Mouse (Mus musculus): ENCODE measurements around the gene Psors1c2.
A peak's percentile ranks its signal among the peaks of the same experiment; 100 is the strongest.

Psors1c2 gene

DNA sequence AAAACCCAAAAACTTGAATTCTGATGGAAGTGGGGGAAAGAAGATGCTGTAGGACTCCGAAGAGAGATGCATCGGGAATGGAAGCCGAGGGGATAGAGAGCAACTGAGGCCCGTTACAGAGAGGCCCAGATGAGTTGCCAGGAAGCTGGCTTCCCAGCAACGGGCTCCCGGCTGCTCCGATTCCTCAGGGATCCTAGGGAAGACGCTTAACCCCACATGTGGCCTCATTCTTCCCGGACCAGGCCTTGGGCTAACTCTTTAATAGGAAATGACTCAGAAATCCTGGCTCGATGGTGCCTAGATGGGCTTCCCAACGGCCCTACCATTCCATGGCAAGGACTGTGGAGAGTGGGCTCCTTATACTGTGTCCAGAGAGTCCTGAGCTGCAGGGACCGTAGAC lies 15.5 kb upstream of the Psors1c2 start:
- DNase-seq (ENCODE audit: low spot score) = no peak

DNA sequence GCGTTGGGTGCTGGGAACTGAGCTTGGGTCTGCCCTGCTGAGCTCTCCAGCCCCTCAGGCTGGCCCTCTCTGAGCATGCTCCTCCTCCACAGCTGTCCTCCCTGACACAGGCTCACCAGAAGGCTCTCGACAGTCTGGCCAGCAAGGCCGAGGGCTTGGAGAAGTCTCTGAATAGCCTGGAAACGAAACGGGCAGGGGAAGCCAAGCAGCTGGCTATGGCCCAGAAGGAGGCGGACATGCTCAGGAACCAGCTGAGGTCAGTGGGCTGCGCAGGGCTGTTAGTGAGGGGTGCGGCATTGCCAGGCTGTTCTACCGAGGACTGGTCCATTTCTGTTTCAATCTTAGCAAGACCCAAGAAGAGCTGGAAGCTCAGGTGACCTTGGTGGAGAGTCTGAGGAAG lies 8.6 kb upstream of the Psors1c2 start:
- DNase-seq (ENCODE audit: low spot score) = no peak

DNA sequence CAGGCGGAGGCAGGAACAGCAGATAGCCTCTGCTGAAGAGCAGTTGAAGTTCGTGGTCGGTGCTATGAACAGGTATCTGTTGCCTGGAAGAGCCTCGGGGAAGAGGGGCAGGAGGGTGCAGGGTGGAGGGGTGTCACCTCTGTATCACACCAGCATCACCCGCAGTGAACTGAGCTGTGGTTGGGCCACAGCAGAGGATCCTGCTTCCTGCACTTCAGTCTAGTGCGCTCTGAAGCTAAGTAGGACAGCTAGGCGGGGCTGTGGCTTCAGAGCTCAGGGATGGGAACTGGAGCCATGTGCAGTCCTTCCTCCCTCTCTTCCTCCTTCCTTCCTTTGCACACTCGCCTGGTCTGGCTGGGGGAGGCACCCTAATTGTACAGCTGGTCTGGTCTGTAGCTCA lies 6.4 kb upstream of the Psors1c2 start:
- no peak for DNase-seq (ENCODE audit: low spot score)

DNA sequence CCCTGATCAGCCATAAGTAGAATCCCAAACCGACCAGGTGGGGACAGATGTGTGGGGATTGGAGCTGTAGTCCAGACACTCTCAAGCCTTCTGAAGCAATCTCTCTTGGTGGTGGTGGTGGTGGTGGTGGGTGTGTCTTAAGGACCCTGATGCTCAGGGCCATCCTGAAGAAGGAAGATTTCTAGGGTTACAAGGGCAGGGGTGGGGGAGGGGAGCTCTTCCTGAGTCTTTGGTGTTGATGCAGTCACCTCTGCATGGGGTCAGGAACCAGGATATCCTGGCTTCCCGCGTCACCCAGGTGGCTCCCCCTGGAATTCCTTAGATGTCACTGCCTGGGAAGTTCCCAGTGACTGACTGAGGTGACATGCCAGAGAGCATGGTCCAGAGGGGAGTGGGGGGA lies 641 bp upstream of the Psors1c2 start:
- no peak for DNase-seq (ENCODE audit: low spot score)

DNA sequence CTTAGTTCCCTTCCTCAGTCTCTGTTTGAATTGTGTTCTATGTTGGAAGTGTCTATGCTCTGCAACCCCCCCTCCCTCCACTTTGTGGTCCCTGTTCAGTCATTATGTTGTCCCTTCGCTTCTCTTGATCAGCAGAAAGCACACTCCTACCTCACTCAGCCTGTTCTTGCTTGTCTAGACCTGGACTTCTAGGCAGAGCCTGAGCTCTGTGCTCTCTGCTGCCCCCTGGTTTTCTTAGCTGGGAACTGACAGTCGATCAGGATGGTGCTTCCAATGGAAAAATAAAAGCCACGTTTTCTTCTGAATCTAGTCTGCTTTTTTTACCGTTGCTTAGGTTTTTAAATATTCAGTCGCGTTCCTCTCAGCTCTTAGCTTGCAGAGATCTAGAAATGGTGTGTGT lies 1.3 kb downstream of the Psors1c2 start:
- DNase-seq (ENCODE audit: low spot score) = peak; percentile 35

DNA sequence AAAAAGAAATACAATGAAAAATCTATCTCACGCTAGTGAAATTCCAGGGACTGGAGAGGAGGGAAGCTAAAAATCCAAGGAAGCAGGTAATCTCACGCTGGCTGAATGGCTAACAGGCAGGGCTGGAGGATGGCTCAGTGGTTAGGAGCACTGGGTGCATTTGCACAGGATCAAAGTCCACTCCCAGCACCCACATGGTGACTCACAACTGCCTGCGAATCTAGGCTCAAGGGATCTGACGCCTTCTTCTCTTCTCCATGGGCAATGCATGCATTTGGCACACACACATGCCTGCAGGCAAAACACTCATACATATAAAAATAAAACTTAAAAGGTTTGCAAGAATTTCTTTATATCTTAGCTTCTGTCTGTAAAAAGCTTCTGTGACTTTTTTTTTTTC lies 4.4 kb downstream of the Psors1c2 start:
- no peak for DNase-seq (ENCODE audit: low spot score)

DNA sequence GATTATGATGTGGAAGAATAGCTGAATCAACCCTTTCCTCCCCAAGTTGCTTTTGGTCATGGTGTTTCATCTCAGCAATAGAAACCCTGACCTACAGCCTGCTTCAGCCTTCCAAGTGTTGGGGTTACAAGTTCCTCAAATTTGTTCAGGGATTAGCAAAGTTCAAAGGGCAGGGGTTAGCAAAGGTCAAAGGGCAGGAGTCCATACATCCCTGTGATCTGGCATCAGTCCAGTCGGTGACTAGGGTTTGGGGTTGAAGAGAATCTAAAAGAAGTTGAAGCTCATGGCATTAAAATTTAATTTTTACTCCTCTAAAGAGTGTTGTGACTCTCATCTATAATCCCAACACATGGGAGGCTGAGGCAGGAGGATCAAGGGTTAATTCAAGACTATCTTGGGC lies 5.5 kb downstream of the Psors1c2 start:
- no peak for DNase-seq (ENCODE audit: low spot score)

DNA sequence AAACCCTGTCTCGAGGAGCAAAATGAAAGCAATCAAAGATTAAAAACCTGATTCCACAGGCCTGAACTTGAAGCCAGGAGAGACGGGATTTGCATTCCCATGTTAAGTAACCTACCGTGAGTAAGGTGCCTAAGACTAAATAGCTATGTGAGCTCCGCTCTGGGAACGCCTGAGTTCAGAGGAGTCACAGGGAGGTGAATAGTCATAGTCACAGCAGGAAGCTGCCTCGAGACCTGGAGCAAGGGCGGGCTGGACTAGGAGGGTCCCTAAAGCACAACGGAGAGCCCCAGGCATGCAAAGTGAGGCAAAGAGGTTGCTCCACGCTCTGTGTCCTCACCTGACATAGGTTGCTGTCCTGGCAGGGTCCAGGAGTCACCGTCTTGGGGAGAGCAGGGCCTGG lies 6.5 kb downstream of the Psors1c2 start:
- no peak for DNase-seq (ENCODE audit: low spot score)

DNA sequence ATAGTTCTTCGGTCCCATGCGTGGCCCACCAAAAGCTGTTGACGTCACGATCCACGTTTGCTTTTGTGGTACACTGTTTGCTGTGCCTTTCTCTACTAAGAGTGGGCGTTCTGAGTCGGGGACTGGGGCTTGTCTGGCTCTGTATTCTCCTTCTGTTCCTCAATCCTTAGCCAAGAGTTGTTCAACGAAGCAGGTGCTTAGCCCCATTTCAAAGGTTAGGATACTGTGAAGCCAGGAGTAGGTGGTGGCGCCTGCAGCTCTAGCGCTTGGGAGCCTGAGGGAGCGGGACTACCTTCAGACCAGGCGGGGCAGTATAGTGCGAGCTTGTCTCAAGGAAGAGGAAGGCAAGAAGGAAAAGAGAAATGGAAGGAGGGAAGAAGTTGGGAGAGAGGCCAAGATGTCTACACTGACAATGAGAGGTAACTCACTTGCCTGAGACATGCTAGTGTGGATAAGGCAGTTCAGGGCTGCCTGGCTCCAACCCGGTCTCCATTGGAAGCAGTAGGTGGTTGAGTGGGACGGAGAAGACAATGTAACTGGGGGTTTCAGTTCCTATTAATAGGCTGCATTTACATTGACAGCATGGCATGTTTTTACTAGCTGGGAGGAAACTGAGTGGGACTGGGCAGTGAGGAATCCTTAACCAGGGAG lies 9.9 kb downstream of the Psors1c2 start:
- DNase-seq (ENCODE audit: low spot score) = no peak

DNA sequence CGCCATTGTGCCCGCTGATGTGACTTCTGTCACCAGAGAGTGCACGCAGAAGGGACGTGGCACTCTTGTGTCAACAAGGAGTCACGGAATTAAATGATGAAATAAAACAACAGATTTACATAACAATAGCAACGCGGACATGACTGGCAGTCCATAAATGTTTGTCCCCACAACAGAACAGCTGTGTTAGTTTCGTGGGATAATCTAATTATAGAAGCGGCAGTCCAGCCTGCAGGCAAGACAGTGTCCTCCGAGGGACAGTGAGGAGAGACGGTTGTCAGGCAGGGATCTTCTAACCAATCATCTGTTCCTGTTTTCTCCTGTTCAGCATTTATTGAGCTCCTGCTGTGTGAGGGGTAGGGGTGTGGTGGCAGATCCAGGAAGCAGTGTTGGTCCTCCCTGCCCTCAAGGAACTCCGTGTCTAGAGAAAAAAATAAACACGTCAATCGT lies 10.4 kb downstream of the Psors1c2 start:
- DNase-seq (ENCODE audit: low spot score) = no peak

DNA sequence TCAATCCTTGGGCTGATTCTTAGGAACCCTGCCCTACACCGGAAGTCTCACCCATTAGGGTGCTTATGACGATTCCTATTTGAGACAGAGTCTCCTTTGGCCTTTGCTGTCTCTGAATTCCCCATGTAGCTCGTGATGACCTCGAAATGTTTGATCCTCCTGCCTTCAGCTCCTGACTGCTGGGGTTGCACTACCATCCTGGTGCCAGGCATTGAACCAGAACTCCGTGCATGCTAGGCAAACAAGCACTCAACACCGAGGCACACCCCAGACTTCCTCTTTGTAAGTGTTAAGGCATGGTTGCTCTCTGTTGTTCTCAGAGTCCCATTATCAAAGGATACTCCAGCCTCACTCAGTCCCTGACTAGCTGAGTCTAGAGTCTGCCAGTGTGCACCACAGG lies 11.0 kb downstream of the Psors1c2 start:
- no peak for DNase-seq (ENCODE audit: low spot score)

DNA sequence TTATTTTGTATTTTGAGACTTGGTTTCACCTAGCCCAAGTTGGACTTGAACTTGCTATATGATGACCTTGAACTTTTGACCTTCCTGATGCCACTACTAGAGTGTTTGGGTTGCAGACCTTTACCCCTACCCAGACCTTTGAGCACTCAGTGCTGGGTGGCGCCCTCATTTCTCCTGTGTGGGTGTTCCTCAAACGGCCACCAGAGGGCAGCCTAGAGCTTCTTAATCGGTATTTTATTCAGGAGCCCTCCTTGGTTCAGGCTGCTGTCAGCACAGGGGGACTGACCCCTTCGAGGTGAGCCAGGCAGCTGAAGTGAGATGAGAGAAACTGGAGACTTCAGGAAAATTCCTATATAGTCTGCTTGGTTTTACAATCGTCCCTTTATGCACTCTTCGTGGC lies 11.7 kb downstream of the Psors1c2 start:
- DNase-seq (ENCODE audit: low spot score) = peak; percentile 22

DNA sequence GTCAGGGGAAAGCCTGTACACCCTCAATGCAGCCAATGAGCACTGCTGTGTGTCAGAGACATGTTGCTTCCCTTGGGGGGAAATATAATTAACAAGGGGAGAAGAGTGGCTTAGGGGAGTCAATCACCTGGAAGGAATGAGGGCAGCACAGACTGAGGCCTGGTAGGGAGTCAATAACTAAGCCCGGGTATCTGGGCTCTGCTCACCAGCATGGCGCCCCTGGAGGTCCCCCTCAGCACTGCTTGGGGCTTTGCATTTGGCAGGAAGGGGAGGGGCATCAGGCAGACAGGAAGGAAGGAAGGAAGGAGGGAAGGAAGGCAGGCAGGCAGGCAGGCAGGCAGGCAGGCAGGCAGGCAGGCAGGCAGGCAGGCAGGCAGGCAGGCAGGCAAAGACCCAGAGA lies 14.5 kb downstream of the Psors1c2 start:
- no peak for DNase-seq (ENCODE audit: low spot score)

DNA sequence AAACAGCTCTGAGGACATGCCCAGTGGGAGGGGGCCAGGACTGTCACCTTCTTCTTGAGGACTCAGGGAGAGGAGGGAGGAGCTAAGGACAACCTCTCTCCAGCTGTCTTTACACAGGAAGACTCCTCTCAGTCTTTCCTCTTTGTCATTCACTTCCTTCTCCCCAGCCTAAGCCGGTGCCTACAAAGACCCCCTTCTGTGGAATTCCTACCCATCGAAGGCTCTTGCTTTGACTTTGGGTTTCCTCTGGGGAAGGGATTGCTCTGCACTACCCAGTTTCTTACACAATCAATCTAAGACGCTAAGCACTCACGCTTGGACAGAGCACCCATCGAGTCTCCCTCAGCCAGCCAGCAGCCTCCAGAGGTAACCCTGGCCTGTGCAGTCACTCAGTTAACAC lies 15.6 kb downstream of the Psors1c2 start:
- DNase-seq (ENCODE audit: low spot score) = no peak

DNA sequence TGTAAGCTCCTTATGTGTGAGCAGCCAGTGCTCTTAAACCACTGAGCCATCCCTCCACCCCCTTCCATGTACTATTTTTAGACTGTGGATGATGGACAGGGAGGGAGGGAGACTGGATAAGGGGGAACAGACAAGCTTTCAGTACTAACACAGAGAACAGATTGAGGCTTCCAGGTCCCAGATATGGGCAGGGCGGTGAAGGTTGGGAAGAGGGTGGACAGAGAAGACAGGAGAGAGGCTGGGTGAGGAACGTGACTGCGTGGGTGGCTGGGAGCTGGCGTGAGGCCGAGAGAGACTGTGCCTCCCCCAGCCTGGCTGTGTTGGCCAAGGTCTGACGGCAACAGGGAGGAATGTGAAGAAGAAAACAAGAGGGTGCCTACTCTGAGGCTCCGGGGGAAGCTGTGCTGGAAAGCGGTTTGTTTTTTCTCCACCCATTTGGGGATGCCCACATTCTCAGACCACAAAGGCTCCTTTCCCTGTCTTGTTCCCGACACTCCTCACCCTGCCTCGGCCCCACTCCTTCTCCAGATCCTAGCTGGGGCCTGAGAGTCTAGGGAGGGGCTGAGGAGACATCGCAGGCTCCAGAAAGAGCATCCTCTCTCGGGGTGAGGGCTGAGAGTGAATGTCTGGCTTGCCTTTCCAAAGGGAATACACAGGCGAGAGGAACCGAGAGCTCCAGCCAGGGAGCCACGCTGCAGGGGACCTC lies 16.6 kb downstream of the Psors1c2 start:
- DNase-seq (ENCODE audit: low spot score) = no peak

DNA sequence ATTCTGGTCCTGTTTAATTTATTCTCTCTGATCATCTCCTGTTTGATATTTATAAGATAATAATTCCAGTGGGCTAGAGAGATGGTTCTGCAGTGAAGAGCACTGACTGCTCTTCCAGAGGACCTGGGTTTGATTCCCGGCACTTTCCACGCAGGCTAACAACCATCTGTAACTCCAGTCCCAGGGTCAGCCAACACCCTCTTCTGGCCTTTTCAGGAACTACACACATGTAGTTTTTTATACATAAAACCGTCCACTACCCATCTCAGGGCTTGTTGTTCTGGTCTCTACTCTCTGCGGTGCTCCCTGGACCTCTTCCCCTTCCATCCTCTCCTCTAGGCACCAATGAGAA lies 17.1 kb downstream of the Psors1c2 start:
- no peak for DNase-seq (ENCODE audit: low spot score)

DNA sequence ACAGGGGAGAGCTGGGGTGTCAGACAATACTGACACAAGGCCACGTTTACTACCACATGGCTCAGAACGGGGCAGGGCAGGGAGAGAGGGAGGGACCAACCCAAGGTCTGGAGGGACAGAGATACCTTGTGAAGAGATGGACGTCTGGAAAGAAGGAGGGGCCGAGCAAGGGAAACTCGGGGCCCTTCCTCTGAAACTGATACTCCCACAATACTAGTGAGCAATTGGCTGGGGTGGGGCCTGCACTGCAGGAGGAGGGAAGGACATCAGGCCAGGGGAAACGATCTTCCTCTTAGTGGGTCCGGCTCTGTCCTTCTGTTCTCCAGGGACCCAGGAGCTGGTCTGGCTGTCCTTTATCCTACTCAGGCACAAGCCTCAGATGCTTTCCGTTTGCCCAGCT lies 17.9 kb downstream of the Psors1c2 start:
- DNase-seq (ENCODE audit: low spot score) = no peak

DNA sequence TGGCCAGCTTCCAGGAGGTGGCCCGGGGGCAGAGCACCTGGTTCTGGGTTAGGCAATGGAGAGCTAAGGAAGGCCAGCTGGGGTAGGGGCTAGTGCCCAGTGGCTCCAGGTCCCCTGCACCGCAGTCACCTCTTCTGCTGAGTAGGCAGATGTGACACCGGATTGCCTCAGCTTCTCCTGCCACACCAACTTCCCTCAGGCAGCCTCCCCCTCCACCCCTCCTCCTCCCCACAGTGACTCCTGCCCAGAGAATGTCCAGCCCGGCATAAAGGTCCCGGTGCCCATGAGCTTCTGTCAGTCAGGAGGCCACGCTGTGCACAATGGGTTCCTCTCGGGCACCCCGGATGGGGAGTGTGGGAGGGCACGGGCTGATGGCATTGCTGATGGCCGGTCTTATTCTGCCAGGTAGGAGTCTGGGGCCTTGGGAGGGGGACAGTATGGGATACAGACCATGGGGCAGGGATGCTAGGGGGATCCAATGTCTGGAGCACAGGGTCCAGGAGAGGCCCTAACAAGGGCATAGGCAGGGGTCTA lies 18.9 kb downstream of the Psors1c2 start, which contains the start of gene Cdsn:
Gene Cdsn (plus strand): TSS at position 248 of the 534 bp plus-strand sequence.
- no peak for DNase-seq (ENCODE audit: low spot score)

DNA sequence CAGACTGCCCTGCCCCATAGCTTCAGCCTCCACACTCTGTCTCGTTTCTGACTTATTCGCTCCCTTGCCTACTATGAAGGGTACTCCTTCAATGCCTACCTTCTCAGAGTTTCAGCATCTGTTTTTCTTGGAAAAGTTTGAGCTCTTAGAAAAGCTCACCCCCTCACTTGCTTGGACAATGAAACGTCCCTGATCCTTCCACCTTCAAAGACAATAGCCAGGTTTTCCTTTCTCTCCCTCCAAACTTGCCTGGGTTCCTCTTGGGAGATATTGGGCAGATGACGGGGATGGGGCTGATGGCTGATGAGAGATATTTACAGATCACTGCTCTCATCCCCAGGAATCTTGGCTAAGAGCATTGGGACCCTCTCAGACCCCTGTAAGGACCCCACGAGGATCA lies 21.3 kb downstream of the Psors1c2 start:
- DNase-seq (ENCODE audit: low spot score) = no peak

DNA sequence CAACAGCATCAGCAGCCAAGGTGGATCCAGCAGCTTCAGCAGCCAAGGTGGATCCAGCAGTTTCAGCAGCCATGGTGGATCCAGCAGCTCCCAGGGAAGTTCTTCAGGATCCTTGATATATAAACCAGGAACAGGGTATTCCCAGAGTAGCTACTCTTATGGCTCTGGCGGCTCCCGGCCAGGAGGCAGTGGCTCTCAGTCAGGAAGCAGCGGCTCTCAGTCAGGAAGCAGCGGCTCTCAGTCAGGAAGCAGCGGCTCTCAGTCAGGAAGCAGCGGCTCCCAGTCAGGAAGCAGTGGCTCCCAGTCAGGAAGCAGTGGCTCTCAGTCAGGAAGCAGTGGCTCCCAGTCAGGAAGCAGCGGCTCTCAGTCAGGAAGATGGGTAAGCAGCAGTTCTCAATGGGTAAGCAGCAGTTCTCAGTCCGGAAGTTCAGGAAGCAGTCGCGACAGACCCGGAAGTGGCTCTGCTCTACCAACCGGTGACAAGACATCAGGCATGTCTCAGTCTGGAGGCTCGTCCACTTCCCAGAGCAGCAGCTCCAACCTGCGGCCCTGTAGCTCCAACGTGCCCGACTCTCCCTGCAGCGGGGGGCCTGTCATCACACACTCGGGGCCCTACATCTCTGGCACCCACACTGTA lies 21.9 kb downstream of the Psors1c2 start:
- DNase-seq (ENCODE audit: low spot score) = no peak

DNA sequence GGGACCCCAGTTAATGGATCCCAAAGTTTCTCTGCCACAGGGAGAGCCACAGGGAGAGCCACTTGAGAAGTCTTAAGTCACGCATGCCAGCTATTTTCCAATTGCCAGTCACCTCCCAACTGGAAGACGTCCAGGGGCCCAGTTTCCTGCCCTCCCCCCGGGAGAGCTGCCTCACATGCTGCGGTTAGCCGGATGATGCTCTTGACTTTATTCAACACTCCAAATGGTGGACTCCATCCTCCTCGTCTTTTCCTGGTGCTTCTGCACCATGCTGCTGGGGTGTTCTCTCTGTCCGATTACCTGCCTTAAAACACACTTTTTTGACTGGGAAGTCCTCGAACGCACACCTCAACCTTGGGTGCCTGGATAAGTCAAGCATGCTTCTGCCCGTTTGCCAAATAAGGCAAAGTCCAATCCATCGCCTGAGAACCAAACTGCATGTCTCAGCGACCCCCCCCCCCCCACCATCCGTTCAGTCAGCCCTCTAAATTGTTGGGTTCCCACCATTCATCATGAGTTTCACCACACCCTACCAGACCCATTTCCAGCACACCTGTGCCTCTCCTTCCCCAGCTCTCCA lies 23.3 kb downstream of the Psors1c2 start:
- DNase-seq (ENCODE audit: low spot score) = no peak

DNA sequence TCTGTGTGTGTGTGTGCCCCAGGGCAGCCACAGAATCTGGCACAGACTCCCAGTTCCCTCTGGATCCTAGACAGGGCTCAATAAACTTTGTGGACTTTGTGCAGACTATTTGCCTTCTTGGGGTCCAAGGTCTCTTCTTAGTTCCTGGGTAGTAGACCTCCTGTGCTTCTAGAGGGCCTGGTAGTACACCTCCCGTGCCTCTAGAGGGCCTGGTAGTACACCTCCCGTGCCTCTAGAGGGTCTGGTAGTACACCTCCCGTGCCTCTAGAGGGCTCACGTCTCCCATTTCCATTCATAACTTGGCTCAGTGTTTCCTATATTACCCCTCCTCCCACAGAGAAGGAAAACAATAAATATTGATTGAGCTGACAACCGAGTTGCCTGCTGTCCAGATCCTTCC lies 23.8 kb downstream of the Psors1c2 start:
- DNase-seq (ENCODE audit: low spot score) = no peak

DNA sequence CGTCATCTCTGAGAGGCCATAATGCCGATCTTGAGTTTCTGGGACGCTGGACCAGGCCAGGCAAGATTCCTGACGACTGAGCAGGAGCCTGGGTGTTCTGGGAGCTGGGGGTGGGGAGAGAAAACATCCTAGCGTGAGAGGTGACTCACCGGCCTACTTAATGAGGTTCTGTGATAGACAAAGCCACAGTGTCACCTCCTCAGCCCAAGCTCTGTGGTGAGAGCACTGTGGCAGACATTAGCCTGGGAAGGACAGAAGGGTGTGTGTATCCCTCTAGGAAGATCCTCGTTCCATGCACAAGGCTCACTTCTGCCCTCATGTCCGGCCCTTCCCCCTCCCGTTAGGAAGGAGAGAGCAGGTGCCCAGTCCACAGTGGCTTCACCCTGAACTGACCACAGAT lies 24.4 kb downstream of the Psors1c2 start:
- DNase-seq (ENCODE audit: low spot score) = no peak
